Mouse (Mus musculus) spleen, postnatal 0 days (tissue): ENCODE data around the gene Btbd10. TPM values are rescaled to one million over a fixed set of nuclear protein-coding genes. Genes with fewer than 3 reads are reported as not detected.

ENCODE experiments used
- polyA plus RNA-seq: library from polyadenylated mRNA; unstranded; fragments of >200 nt; fragmentation: Nextera tagmentation; extraction: Ambion mirVana; gene quantifications from 2 replicates; pipeline ENCODE4 v1.2.1, GENCODE M21; 2015

Btbd10 gene
- polyA plus RNA-seq = 10.6 and 13.9 TPM in 2 replicates

DNA sequence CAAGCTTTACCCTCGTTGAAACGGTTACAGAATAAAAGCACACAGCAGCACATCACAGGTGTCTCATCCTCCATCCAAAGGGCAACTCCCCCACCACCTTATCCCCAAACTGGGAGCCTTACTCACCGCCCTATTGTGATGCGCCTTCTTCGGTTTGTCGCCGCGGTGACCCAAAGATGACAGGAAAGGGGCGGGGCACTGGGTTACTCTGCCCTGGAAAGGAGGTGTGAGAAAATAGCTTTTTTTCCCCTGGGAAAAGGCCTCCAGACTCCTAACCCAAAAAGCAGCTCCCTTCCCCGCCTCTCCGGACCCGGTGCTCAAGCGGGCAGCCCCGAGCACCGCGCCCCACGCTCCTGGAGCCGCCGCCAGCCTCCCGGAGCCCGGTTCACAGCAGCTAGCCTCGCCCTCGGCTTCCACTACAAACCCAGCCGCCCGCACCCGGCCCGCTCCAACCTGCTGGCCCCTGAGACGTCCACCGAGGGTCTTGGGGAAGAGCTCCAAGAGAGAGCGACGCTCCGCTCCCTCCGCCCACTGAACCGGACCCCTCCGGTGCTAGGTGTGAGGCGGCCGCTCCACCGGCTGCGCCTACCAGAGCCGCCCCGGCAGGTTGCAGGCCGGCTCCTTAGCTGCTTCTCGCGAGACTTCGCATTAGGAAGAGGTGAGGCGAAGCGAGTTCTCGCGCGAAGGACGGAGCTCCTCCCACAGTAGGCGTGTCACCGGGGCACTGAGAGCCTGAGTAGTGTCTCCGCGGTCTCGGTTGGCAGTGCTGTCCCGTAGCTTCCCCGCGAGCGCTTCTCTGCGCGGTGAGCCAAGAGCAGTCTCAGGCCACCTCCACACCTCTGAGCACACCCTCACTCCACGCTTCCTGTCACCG, at the start of gene Btbd10:
Gene Btbd10, minus strand, starts transcription at position 647 of the 874 bp plus-strand sequence.

DNA sequence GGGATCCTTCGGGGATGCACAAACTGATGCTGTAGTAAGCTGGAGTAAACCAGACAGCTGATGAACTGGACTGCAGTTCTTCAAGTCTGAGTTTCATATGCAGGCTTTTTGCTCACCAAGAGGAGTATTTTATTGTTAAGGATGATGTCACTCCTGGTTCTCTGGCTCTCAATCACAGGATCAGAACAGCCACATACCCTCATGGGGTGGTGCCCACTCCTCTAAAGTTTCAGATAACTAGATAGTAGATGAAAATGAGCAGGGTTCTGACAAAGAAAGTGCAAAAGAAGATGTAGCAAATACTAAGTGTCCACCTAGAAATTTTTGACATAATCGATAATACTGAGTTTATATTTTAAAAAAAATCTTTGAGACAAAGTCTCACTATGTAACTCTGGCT, 19.3 kb upstream of the Btbd10 start, which contains the start of gene Pth:
Gene Pth, minus strand, starts transcription at position 101 of the 400 bp plus-strand sequence.

Other genes with a start within 250 kb of the Btbd10 start
- 5.2 and 6.1 TPM in 2 replicates for gene Arntl, start 161.9 kb downstream of the Btbd10 start, polyA plus RNA-seq
- not detected in 2 replicates for gene Pth, start 19.2 kb upstream of the Btbd10 start, polyA plus RNA-seq
- gene Far1, start 144.4 kb upstream of the Btbd10 start, polyA plus RNA-seq = 39.7 and 44.2 TPM in 2 replicates